Mouse (Mus musculus) left cerebral cortex, adult 9 months (tissue): ENCODE measurements around the gene Rcc1l.

ENCODE experiments used
- DNase-seq, 2 experiments: peaks; one replicate each; pipeline ENCODE4 v3.0.0; 2022; ENCODE audit warnings: low spot score in 2 of 2

Rcc1l gene

DNA sequence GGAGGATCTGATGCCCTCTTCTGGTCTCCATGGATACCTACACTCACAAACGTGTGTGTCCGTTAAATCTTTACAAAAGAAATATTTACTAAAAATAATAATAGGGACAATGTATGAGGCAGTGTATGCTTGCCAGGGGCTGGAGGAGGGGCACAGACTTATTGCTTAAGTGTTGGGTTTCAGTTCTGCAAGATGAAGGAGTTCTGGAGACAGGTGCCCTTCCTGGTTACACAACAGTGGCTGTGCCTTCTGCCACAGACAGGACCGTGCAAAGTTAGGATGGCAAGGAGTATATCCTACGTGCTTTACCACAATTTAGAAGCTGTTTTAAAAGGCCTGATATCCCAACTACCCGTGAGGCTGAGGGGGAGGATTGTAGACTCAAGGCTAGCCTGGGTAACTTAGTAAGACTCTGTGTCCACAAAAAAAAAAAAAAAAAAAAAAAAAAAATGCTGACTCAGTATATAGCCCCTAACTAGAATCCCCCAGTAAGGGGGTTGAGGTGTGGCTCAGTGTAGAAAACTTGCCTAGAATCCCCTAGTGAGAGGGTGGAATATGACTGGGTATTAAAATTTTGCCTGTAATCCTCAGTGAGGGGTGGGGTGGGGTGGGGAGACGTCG is 60.8 kb downstream of the Rcc1l start:
- DNase-seq: no peak

DNA sequence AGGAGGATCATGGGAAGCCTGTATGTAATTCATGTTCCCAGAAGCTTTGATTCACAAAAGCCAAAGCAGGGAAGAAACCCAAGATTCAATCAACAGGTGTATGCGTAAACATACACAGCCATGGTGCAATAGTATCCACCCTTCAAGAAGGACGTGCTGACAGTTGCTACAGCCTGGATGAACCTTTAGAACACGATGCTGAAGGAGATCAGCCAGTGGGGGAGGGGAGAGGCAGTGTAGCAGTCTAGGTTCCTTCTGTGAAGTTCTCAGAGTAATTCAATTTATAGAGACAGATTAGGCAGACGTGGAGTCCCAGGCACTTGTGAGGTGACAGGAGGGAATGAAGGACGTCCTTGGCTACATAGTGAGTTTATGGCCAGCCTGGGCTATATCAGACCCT is 61.6 kb downstream of the Rcc1l start:
- no peak for DNase-seq

DNA sequence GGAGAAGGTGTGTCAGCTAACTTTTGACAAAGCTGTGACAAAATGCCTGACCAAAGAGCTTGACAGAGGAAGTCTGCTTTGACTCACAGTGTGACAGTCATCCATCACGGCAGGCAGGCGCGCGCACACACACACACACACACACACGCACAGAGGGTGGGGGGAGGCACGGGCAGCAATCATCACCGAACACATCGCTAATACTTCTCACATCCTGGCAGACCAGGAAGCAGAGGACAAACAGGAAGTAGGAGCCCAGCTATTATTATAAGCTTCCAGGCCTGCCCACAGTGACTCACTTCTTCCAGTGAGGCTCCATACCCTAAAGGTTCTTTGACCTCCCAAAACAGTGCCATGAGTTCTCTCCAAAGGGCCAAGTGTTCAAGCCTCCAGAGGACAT is 70.7 kb downstream of the Rcc1l start:
- no peak for DNase-seq

DNA sequence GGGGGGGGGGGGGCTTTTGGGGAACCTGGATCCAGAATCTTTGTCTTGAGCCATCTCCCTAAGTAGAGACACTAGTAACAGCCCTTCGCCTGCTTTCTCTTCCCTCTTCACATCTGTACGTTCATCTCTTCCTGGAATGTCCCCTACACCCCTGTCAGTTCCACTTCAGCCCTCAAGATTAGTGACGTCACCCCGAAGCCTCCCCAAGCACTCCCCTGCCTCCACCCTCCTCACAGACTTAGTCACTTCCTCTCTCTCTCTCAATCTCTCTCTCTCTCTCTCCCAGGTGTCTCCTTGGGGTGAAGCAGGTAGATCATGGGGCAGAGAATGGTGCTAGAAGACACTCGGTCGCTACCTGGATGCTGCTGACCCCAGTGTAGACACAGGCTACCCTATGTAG is 73.9 kb downstream of the Rcc1l start:
- no peak for DNase-seq

DNA sequence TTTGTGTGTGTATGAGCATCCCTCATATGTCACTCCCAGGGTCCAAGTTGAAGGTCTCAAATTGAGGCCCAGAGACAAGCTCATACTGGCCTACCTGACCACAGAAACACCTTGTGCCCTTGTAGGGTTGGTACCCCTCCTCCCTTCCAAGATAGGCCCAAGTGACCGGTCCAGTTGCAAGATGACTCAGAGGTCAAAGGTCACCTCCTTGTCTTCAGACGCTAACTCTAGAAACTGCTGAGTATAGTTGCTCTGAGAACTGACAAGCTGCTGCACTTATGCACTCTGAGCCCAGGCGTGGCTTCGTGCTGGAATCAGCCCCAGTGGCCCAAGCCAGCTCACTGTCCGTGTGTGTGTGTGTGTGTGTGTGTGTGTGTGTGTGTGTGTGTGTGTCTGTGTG is 74.7 kb downstream of the Rcc1l start:
- DNase-seq: no peak

DNA sequence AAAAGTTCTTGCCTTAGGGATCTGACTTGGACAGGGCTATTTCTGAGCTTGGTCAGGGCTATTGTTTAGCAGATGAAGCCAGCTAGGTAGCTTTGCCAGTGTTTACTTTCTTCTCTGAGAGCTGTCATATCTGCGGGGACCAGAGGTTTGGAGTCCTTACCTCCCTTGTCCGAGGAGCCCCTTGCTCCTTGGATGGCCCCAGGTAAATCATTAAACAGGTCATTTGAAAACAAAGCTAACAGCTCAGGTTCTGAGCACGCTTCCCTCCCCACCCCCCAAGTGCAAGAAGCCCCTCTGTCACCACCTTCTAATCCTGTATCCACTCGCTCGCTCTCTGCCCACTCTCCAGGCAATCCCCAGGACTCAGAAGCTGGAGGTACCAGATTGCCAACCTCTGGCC is 75.3 kb downstream of the Rcc1l start:
- DNase-seq: no peak

DNA sequence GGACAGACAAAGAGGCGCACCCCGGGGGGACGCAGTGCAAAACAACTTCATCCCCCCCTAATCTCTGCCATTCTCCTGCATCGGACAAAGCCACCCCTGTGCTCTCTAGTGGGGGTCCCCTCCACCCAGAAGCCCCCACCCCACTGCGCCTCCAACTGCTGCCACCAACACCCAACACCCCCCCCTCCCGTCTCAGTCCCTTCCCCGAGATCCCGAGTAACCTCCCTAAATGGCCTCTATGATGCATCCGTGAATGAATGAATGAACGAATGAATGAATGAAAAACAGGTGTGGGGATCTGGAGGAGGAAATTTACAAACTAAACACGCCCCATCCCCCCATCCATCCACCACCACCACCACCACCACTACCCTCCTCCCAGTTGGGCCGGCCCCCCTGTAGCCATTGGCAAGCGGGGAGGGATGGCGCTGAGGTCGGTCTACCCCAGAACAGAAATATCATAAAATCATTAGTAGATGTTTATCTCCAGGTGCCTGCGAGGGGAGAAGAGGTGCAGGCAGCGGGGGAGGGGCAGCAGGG is 76.3 kb downstream of the Rcc1l start:
- no peak for DNase-seq

DNA sequence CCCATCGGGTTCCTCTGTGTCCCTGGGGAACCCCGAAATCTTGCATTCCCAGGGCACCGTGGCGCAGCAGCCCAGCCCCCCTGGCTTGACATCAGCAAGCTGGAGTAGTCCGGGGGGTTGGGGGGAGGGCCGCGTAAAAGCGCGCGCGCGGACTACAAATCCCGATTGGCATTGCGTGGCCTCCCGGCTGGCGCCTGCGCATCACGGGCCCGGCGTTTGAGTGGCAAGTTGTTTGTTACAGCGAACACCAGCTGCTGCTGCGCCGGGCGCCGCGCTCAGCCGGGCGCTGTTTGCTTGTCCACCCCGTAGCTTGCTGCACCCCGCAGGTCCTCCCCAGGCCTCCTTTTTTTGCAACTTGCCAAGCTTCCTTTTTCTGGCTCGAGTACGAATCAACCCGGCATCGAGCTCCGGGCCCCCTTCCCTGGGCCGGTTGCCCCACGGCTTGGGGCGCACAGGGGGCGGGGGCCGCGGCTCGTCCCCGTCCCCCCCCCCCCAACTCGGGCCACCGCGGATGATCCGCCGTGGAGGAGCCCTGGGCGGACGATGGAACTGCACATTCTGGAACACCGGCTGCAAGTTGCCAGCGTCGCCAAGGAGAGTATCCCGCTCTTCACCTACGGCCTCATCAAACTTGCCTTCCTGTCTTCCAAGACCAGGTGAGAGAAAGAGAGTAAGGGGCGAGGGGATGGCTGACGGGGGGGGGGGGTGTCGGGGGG is 76.9 kb downstream of the Rcc1l start, which contains the start of gene Castor2:
Gene Castor2 (plus strand): TSS at position 216 of the 716 bp plus-strand sequence.
- peak; percentile 86 to 95 for DNase-seq

DNA sequence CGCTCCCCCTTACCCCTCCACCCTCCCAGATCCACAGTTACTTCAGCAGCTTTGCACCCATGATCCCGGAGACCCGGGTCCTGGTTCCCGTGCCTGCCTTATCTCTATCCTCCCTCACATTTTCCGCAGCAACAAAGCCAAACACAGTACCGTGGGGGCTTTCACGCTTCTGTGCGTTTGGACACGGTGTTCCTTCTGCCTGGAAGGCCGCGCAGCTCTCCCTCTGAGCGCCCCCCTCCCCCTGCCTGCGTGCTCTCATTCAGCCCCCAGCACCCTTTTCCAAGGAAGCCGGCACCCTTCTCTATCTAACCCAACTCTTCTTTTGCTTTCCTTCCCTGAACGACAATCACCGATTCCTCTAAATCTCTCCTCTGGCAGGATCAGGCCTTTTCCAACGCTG is 77.6 kb downstream of the Rcc1l start:
- DNase-seq: no peak

DNA sequence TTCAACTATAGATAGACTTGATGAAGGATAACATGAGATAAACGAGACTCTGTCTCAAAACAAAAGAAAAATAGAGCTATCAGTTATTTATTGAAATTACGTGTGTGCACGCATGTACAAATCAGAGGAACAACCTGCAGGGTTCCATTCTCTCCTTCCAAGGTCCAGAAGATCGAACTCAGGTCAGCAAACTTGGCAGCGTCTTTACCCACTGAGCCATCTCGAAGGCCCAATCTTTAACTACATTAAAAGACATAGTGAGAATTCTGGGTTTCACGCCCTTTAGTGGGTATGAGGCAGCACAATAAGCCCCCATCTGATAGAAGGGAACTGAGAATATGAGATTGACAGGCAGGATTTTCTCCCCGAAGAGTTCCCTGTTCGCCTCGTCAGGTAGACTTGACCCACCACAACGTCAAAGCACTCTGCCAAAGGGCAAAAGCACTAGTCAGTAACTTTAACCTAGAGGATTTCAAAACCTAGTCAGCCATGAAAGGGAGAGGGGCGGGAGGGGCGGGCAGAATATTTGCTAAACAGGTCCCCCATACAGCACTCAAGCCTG is 78.2 kb downstream of the Rcc1l start:
- DNase-seq: no peak
